Mouse (Mus musculus) liver, embryonic 15.5 days (tissue): Measurements from ENCODE around the gene Cdr2. TPM values are rescaled to one million over a fixed set of nuclear protein-coding genes. Genes with fewer than 3 reads are reported as not detected.
"Not testable (repeated sequence)": the region's sequence is repeated elsewhere in the genome, so short reads cannot be mapped to it uniquely, and the experiment has no call there.

Experiments
- ATAC-seq: fragments of 200-750 bp; cut with Nextera tagmentation; 2 replicates; pipeline ENCODE4 v1.8.0; 2017; ENCODE audit warnings: moderate number of reproducible peaks, mild to moderate bottlenecking, moderate library complexity; ENCODE audit not compliant: insufficient read depth
- H3K27ac ChIP-seq: fragments of 300-500 bp; sonication (generic); replicated peaks from 2 replicates; pipeline ENCODE4 v1.5.1; 2015; ENCODE audit warnings: mild to moderate bottlenecking, inconsistent platforms
- H3K27me3 ChIP-seq: fragments of 300-500 bp; sonication (generic); 2 replicates; pipeline ENCODE4 v1.6.1; 2015; ENCODE audit warnings: mild to moderate bottlenecking, inconsistent platforms
- H3K36me3 ChIP-seq: fragments of 300-500 bp; sonication (generic); replicated peaks from 2 replicates; pipeline ENCODE4 v1.6.1; 2015; ENCODE audit warnings: moderate library complexity, mild to moderate bottlenecking, inconsistent platforms
- H3K4me1 ChIP-seq: fragments of 300-500 bp; sonication (generic); replicated peaks from 2 replicates; pipeline ENCODE4 v1.6.1; 2015; ENCODE audit warnings: inconsistent platforms
- H3K4me2 ChIP-seq: fragments of 300-500 bp; sonication (generic); 2 replicates; pipeline ENCODE4 v1.6.1; 2015; ENCODE audit warnings: moderate library complexity, mild to moderate bottlenecking, inconsistent platforms
- H3K4me3 ChIP-seq: fragments of 300-500 bp; sonication (generic); replicated peaks from 2 replicates; pipeline ENCODE4 v1.5.1; 2015; ENCODE audit warnings: mild to moderate bottlenecking, inconsistent platforms
- H3K9ac ChIP-seq: fragments of 300-500 bp; sonication (generic); 2 replicates; pipeline ENCODE4 v1.6.1; 2015; ENCODE audit warnings: moderate library complexity, mild to moderate bottlenecking, inconsistent platforms
- H3K9me3 ChIP-seq: fragments of 300-500 bp; sonication (generic); replicated peaks from 2 replicates; pipeline ENCODE4 v1.6.1; 2016; ENCODE audit warnings: inconsistent platforms
- WGBS: fragments of 180-500 bp; shearing (Covaris S2); methylation state at CpG from one replicate; pipeline ENCODE4 v1.1.7; 2015; ENCODE audit warnings: mixed read lengths; ENCODE audit not compliant: insufficient replicate concordance; 5-methylcytosine and 5-hydroxymethylcytosine counted together
- polyA plus RNA-seq: library from polyadenylated mRNA; unstranded; fragments of >200 nt; fragmentation: Nextera tagmentation; extraction: Ambion mirVana; gene quantifications from 2 replicates; pipeline ENCODE4 v1.2.1, GENCODE M21; 2015

Cdr2 gene
- polyA plus RNA-seq, 1 experiment from 2014 or later = 48.6 TPM

- peaks cover 82% of the 10 kb centered on the region for H3K4me1 ChIP-seq
- no peak overlapping the region for H3K4me3 ChIP-seq
- 0 out of 2 replicates have a peak overlapping the region, but pooled peaks have one; percentile 6 for H3K4me2 ChIP-seq
- H3K36me3 ChIP-seq = peaks cover 56% of the 10 kb centered on the region
- 78% methylated on average over 5 of the region's 5 CpGs for WGBS
- peak overlapping the region; percentile 90 for H3K27ac ChIP-seq
- no peaks in the 10 kb centered on the region for H3K9me3 ChIP-seq
- ATAC-seq = no peak
- no peaks in the 10 kb centered on the region for H3K27me3 ChIP-seq
- peak overlapping the region; percentile 15; the same call in 1 of the 2 replicates for H3K9ac ChIP-seq
These were observed 12.0 kb downstream of the Cdr2 start for GRCm38 (mm10) chr7:120970112-120970511.

GRCm38 (mm10) chr7:120969221-120969620, 12.9 kb downstream of the Cdr2 start:
- Histone ChIP-seq H3K27me3 (no peaks in the 10 kb centered on the region), H3K27ac (peak overlapping the region; percentile 90), H3K4me1 (peaks cover 73% of the 10 kb centered on the region), H3K36me3 (peaks cover 65% of the 10 kb centered on the region), H3K9me3 (no peaks in the 10 kb centered on the region), H3K9ac (peak overlapping the region; percentile 7; the same call in 1 of the 2 replicates), H3K4me2 (peak overlapping the region; percentile 66), H3K4me3 (peak overlapping the region; percentile 25)
- ATAC-seq = peak; percentile 98
- WGBS = 30% methylated on average over 7 of the region's 7 CpGs

GRCm38 (mm10) chr7:120963126-120963525, 19.0 kb downstream of the Cdr2 start:
- Histone ChIP-seq H3K27me3 (no peaks in the 10 kb centered on the region), H3K27ac (no peak overlapping the region), H3K4me1 (peaks cover 19% of the 10 kb centered on the region), H3K4me3 (no peak overlapping the region), H3K9ac (no peak overlapping the region), H3K36me3 (peaks cover 91% of the 10 kb centered on the region), H3K4me2 (no peak overlapping the region), H3K9me3 (no peaks in the 10 kb centered on the region)
- WGBS = 82% methylated on average over 5 of the region's 5 CpGs
- ATAC-seq = no peak

- H3K4me1 ChIP-seq = peaks cover 9% of the 10 kb centered on the region; the same call in 1 of the 2 replicates
- H3K27me3 ChIP-seq = no peaks in the 10 kb centered on the region
- no peak overlapping the region for H3K27ac ChIP-seq
- H3K9ac ChIP-seq = no peak overlapping the region
- H3K4me3 ChIP-seq = no peak overlapping the region
- H3K36me3 ChIP-seq = peaks cover 91% of the 10 kb centered on the region
- WGBS = 58% methylated on average over 3 of the region's 3 CpGs
- H3K4me2 ChIP-seq = no peak overlapping the region
- no peak for ATAC-seq
- H3K9me3 ChIP-seq = no peaks in the 10 kb centered on the region
These were observed 20.2 kb downstream of the Cdr2 start for GRCm38 (mm10) chr7:120961893-120962292.

GRCm38 (mm10) chr7:120960601-120961000, 21.5 kb downstream of the Cdr2 start:
- Histone ChIP-seq H3K27ac (no peak overlapping the region), H3K4me3 (no peak overlapping the region), H3K4me2 (no peak overlapping the region), H3K9me3 (no peaks in the 10 kb centered on the region), H3K9ac (no peak overlapping the region), H3K4me1 (peaks cover 7% of the 10 kb centered on the region; the same call in 1 of the 2 replicates), H3K36me3 (peaks cover 93% of the 10 kb centered on the region), H3K27me3 (no peaks in the 10 kb centered on the region)
- peak; percentile 25; the same call in 1 of the 2 replicates for ATAC-seq
- WGBS = 87% methylated on average over 6 of the region's 6 CpGs

- Histone ChIP-seq H3K4me2 (no peak overlapping the region), H3K36me3 (peaks cover 94% of the 10 kb centered on the region), H3K27ac (no peak overlapping the region), H3K27me3 (no peaks in the 10 kb centered on the region), H3K9ac (no peak overlapping the region), H3K9me3 (no peaks in the 10 kb centered on the region), H3K4me1 (peaks cover 7% of the 10 kb centered on the region; the same call in 1 of the 2 replicates), H3K4me3 (no peak overlapping the region)
- WGBS = 96% methylated on average over 2 of the region's 2 CpGs
- ATAC-seq = no peak
These were observed 22.0 kb downstream of the Cdr2 start for GRCm38 (mm10) chr7:120960116-120960515.

- H3K9ac ChIP-seq, H3K4me3 ChIP-seq, H3K4me2 ChIP-seq, H3K27me3 ChIP-seq, H3K27ac ChIP-seq, ATAC-seq, H3K4me1 ChIP-seq, H3K9me3 ChIP-seq: not testable (repeated sequence)
- peaks cover 76% of the 10 kb centered on the region for H3K36me3 ChIP-seq
- 89% methylated on average over 7 of the region's 7 CpGs for WGBS
These were observed 28.5 kb downstream of the Cdr2 start for GRCm38 (mm10) chr7:120953591-120953990.

GRCm38 (mm10) chr7:120943936-120944509, 38.1 kb downstream of the Cdr2 start:
- Histone ChIP-seq H3K9ac (no peak overlapping the region), H3K4me1 (no peaks in the 10 kb centered on the region), H3K36me3 (peaks cover 87% of the 10 kb centered on the region), H3K27ac (no peak overlapping the region), H3K4me2 (no peak overlapping the region), H3K4me3 (no peak overlapping the region), H3K27me3 (no peaks in the 10 kb centered on the region), H3K9me3 (no peaks in the 10 kb centered on the region)
- 73% methylated on average over 7 of the region's 8 CpGs for WGBS
- ATAC-seq = no peak

- H3K4me3 ChIP-seq = no peak overlapping the region
- H3K4me2 ChIP-seq = no peak overlapping the region
- no peaks in the 10 kb centered on the region for H3K9me3 ChIP-seq
- no peak overlapping the region for H3K9ac ChIP-seq
- H3K4me1 ChIP-seq = no peaks in the 10 kb centered on the region
- no peaks in the 10 kb centered on the region for H3K27me3 ChIP-seq
- WGBS = 71% methylated on average over 1 of the region's 1 CpGs
- no peak overlapping the region for H3K27ac ChIP-seq
- no peak for ATAC-seq
- H3K36me3 ChIP-seq = peaks cover 87% of the 10 kb centered on the region
These were observed 39.6 kb downstream of the Cdr2 start for GRCm38 (mm10) chr7:120942506-120942905.

GRCm38 (mm10) chr7:120941214-120941613, 40.9 kb downstream of the Cdr2 start:
- 87% methylated on average over 6 of the region's 6 CpGs for WGBS
- ATAC-seq = no peak
- peaks cover 94% of the 10 kb centered on the region for H3K36me3 ChIP-seq

GRCm38 (mm10) chr7:120940343-120940742, 41.8 kb downstream of the Cdr2 start:
- Histone ChIP-seq H3K4me1 (no peaks in the 10 kb centered on the region), H3K27me3 (no peaks in the 10 kb centered on the region), H3K9me3 (no peaks in the 10 kb centered on the region), H3K36me3 (peaks cover 94% of the 10 kb centered on the region), H3K4me3 (no peak overlapping the region), H3K9ac (no peak overlapping the region), H3K27ac (no peak overlapping the region), H3K4me2 (no peak overlapping the region)
- WGBS = 87% methylated on average over 12 of the region's 12 CpGs
- 0 out of 2 replicates have a peak, but pooled peaks have one; percentile 26 for ATAC-seq

More at GRCm38 (mm10) chr7:120941214-120941613, 40.9 kb downstream of the Cdr2 start:
- Histone ChIP-seq H3K9me3 (no peaks in the 10 kb centered on the region), H3K27ac (no peak overlapping the region), H3K9ac (no peak overlapping the region), H3K4me2 (no peak overlapping the region), H3K27me3 (no peaks in the 10 kb centered on the region), H3K4me3 (no peak overlapping the region), H3K4me1 (no peaks in the 10 kb centered on the region)

GRCm38 (mm10) chr7:120938206-120938605, 43.9 kb downstream of the Cdr2 start:
- WGBS = 83% methylated on average over 9 of the region's 9 CpGs
- no peak overlapping the region for H3K4me2 ChIP-seq
- H3K27ac ChIP-seq = no peak overlapping the region
- no peak for ATAC-seq
- H3K4me1 ChIP-seq = peaks cover 14% of the 10 kb centered on the region
- no peak overlapping the region for H3K4me3 ChIP-seq
- H3K9me3 ChIP-seq = no peaks in the 10 kb centered on the region
- no peak overlapping the region for H3K9ac ChIP-seq
- no peaks in the 10 kb centered on the region for H3K27me3 ChIP-seq
- H3K36me3 ChIP-seq = peaks cover 97% of the 10 kb centered on the region
